Mouse (Mus musculus) limb, embryonic 14.5 days (tissue): Measurements from ENCODE around the gene Scfd2. TPM values are rescaled to one million over a fixed set of nuclear protein-coding genes. Genes with fewer than 3 reads are reported as not detected.
A peak's percentile ranks its signal among the peaks of the same experiment; 100 is the strongest.

ENCODE experiments used
- ATAC-seq: fragments of 200-750 bp; cut with Nextera tagmentation; 2 replicates; pipeline ENCODE4 v1.8.0; 2017; ENCODE audit warnings: low read depth, moderate number of reproducible peaks, moderate TSS enrichment; ENCODE audit not compliant: low FRiP score
- DNase-seq: peaks from one replicate; pipeline ENCODE4 v3.0.0-alpha.2; 2015; ENCODE audit warnings: low spot score
- H3K27ac ChIP-seq: fragments of 300-500 bp; sonication (generic); replicated peaks from 2 replicates; pipeline ENCODE4 v1.5.1; 2014; ENCODE audit warnings: low read depth, mild to moderate bottlenecking, low read length, moderate library complexity, mixed read lengths
- H3K27me3 ChIP-seq: fragments of 300-500 bp; sonication (generic); 2 replicates; pipeline ENCODE4 v1.6.1; 2014; ENCODE audit warnings: low read length, mixed read lengths; ENCODE audit not compliant: control insufficient read depth, insufficient read depth
- H3K36me3 ChIP-seq: fragments of 300-500 bp; sonication (generic); 2 replicates; pipeline ENCODE4 v1.6.1; 2014; ENCODE audit warnings: mild to moderate bottlenecking, low read length, moderate library complexity, mixed read lengths; ENCODE audit not compliant: control insufficient read depth, insufficient read depth
- H3K4me1 ChIP-seq: fragments of 300-500 bp; sonication (generic); 2 replicates; pipeline ENCODE4 v1.6.1; 2014; ENCODE audit warnings: antibody characterized with exemption, low read length, mixed read lengths; ENCODE audit not compliant: control insufficient read depth, insufficient read depth
- H3K4me2 ChIP-seq: fragments of 300-500 bp; sonication (generic); replicated peaks from 2 replicates; pipeline ENCODE4 v1.6.1; 2014; ENCODE audit warnings: low read depth, mild to moderate bottlenecking, low read length, moderate library complexity; ENCODE audit not compliant: severe bottlenecking
- H3K4me3 ChIP-seq: fragments of 300-500 bp; sonication (generic); replicated peaks from 2 replicates; pipeline ENCODE4 v1.5.1; 2014; ENCODE audit warnings: low read length
- H3K9ac ChIP-seq: fragments of 300-500 bp; sonication (generic); 2 replicates; pipeline ENCODE4 v1.6.1; 2014; ENCODE audit warnings: mild to moderate bottlenecking, low read depth, low read length, moderate library complexity; ENCODE audit not compliant: severe bottlenecking
- H3K9me3 ChIP-seq: fragments of 300-500 bp; sonication (generic); 2 replicates; pipeline ENCODE4 v1.6.1; 2016; ENCODE audit warnings: low read length; ENCODE audit not compliant: control insufficient read depth
- POLR2A ChIP-seq: fragments of 200-500 bp; IDR thresholded peaks from 2 replicates; pipeline ENCODE4 v1.8.0; 2012; ENCODE audit warnings: inconsistent platforms, mild to moderate bottlenecking, moderate library complexity, borderline replicate concordance; ENCODE audit not compliant: insufficient read depth, insufficient read length; ENCODE audit errors: extremely low read depth
- WGBS: fragments of 180-500 bp; shearing (Covaris S2); extraction: QIAGEN DNeasy Blood & Tissue Kit; methylation state at CpG from one replicate; pipeline ENCODE4 v1.1.7; 2014; 5-methylcytosine and 5-hydroxymethylcytosine counted together
- polyA plus RNA-seq, 2 experiments: library from polyadenylated mRNA; depleted of rRNA in 1 of 2; stranded (reverse) in 1 of 2; unstranded in 1 of 2; fragments of >200 nt; fragmentation: Nextera tagmentation in 1 of 2; extraction: Ambion mirVana in 1 of 2; gene quantifications; 2 replicates each; pipeline versions ENCODE4 v1.2.1 to v1.2.3; 2012 to 2014

Gene Scfd2
- polyA plus RNA-seq, 2 experiments = 9.6 to 16.2 TPM

- H3K9me3 ChIP-seq = no peaks in the 10 kb centered on the region
- TF ChIP-seq POLR2A = no peak
- H3K4me3 ChIP-seq = no peak overlapping the region
- H3K4me2 ChIP-seq = no peak overlapping the region
- H3K9ac ChIP-seq = no peak overlapping the region
- DNase-seq (no peak), ATAC-seq (no peak)
- no peaks in the 10 kb centered on the region for H3K36me3 ChIP-seq
- H3K27me3 ChIP-seq = no peaks in the 10 kb centered on the region
- WGBS = 58% methylated on average over 2 of the region's 2 CpGs
- H3K27ac ChIP-seq = no peak overlapping the region
- peaks cover 21% of the 10 kb centered on the region for H3K4me1 ChIP-seq
Measured at GRCm38 (mm10) chr5:74456759-74457158, 74.8 kb downstream of the Scfd2 start.

GRCm38 (mm10) chr5:74455510-74456269 is 75.9 kb downstream of the Scfd2 start:
- no peak for DNase-seq
- peaks cover 26% of the 10 kb centered on the region for H3K4me1 ChIP-seq
- no peak overlapping the region for H3K27ac ChIP-seq
- H3K9me3 ChIP-seq = no peaks in the 10 kb centered on the region
- H3K36me3 ChIP-seq = no peaks in the 10 kb centered on the region
- H3K4me2 ChIP-seq = no peak overlapping the region
- no peak for ATAC-seq
- no peak for TF ChIP-seq POLR2A
- H3K4me3 ChIP-seq = no peak overlapping the region
- H3K9ac ChIP-seq = no peak overlapping the region
- no peaks in the 10 kb centered on the region for H3K27me3 ChIP-seq
- 76% methylated on average over 6 of the region's 6 CpGs for WGBS

GRCm38 (mm10) chr5:74455094-74455493 is 76.5 kb downstream of the Scfd2 start:
- no peak for ATAC-seq
- H3K27ac ChIP-seq = no peak overlapping the region

GRCm38 (mm10) chr5:74450977-74451376 is 80.6 kb downstream of the Scfd2 start:
- Histone ChIP-seq H3K4me2 (no peak overlapping the region), H3K36me3 (no peaks in the 10 kb centered on the region), H3K4me1 (peaks cover 36% of the 10 kb centered on the region), H3K27me3 (no peaks in the 10 kb centered on the region), H3K27ac (peak overlapping the region; percentile 3; the same call in 1 of the 2 replicates), H3K9me3 (no peaks in the 10 kb centered on the region), H3K9ac (no peak overlapping the region), H3K4me3 (no peak overlapping the region)
- 30% methylated on average over 5 of the region's 5 CpGs for WGBS
- ATAC-seq (no peak), DNase-seq (no peak)
- TF ChIP-seq POLR2A = no peak

More at GRCm38 (mm10) chr5:74455094-74455493, 76.5 kb downstream of the Scfd2 start:
- Histone ChIP-seq H3K4me2 (no peak overlapping the region), H3K36me3 (no peaks in the 10 kb centered on the region), H3K9ac (no peak overlapping the region), H3K4me1 (peaks cover 32% of the 10 kb centered on the region), H3K4me3 (no peak overlapping the region), H3K9me3 (no peaks in the 10 kb centered on the region), H3K27me3 (no peaks in the 10 kb centered on the region)
- TF ChIP-seq POLR2A = no peak
- WGBS = 81% methylated on average over 9 of the region's 9 CpGs
- no peak for DNase-seq

GRCm38 (mm10) chr5:74447517-74448334 is 83.8 kb downstream of the Scfd2 start:
- Histone ChIP-seq H3K4me3 (no peak overlapping the region), H3K4me2 (no peak overlapping the region), H3K36me3 (no peaks in the 10 kb centered on the region), H3K4me1 (peaks cover 22% of the 10 kb centered on the region), H3K9ac (no peak overlapping the region), H3K27me3 (no peaks in the 10 kb centered on the region), H3K27ac (peak overlapping the region; percentile 62), H3K9me3 (no peaks in the 10 kb centered on the region)
- TF ChIP-seq POLR2A = no peak
- ATAC-seq = peak; percentile 56; the same call in 1 of the 2 replicates
- DNase-seq = peak; percentile 49
- 30% methylated on average over 10 of the region's 10 CpGs for WGBS
